Mouse (Mus musculus) adipocyte (in vitro differentiated cells): ENCODE data around the gene Gm49337.

ENCODE experiments used
- DNase-seq: peaks from one replicate; pipeline ENCODE4 v3.0.0-alpha.2; 2016; ENCODE audit warnings: low spot score

The Gm49337 gene

GRCm38 (mm10) chr4:116162142-116162541, 11.0 kb upstream of the Gm49337 start:
- DNase-seq, result no peak

- no peak for DNase-seq
Observed at GRCm38 (mm10) chr4:116164759-116165554, 8.2 kb upstream of the Gm49337 start.

GRCm38 (mm10) chr4:116165708-116166407, 7.3 kb upstream of the Gm49337 start:
- no peak for DNase-seq

- DNase-seq, result no peak
Observed at GRCm38 (mm10) chr4:116167404-116167803, 5.8 kb upstream of the Gm49337 start, which contains the start of gene Tspan1. TSS of gene Tspan1 (minus strand) at chr4:116167601.

- peak; percentile 65 for DNase-seq
Observed at GRCm38 (mm10) chr4:116168617-116169352, 4.4 kb upstream of the Gm49337 start.

GRCm38 (mm10) chr4:116169353-116169672, 3.9 kb upstream of the Gm49337 start:
- no peak for DNase-seq

GRCm38 (mm10) chr4:116173752-116174151, 568 bp downstream of the Gm49337 start:
- DNase-seq, result no peak

- peak; percentile 45 for DNase-seq
Observed at GRCm38 (mm10) chr4:116174466-116175116, 1.4 kb downstream of the Gm49337 start.

GRCm38 (mm10) chr4:116175136-116175535, 2.0 kb downstream of the Gm49337 start:
- no peak for DNase-seq

GRCm38 (mm10) chr4:116175711-116176542, 2.7 kb downstream of the Gm49337 start:
- DNase-seq, result no peak

GRCm38 (mm10) chr4:116176543-116176988, 3.4 kb downstream of the Gm49337 start:
- DNase-seq, result no peak

GRCm38 (mm10) chr4:116177140-116177539, 4.0 kb downstream of the Gm49337 start:
- DNase-seq, result peak; percentile 24

- no peak for DNase-seq
Observed at GRCm38 (mm10) chr4:116182079-116182478, 8.9 kb downstream of the Gm49337 start.

- DNase-seq, result no peak
Observed at GRCm38 (mm10) chr4:116182745-116183144, 9.6 kb downstream of the Gm49337 start.

- no peak for DNase-seq
Observed at GRCm38 (mm10) chr4:116185083-116185482, 11.9 kb downstream of the Gm49337 start.

- no peak for DNase-seq
Observed at GRCm38 (mm10) chr4:116192286-116192835, 19.2 kb downstream of the Gm49337 start.

- DNase-seq, result no peak
Observed at GRCm38 (mm10) chr4:116193583-116194383, 20.6 kb downstream of the Gm49337 start.

GRCm38 (mm10) chr4:116198422-116198821, 25.2 kb downstream of the Gm49337 start:
- no peak for DNase-seq

GRCm38 (mm10) chr4:116204422-116204821, 31.2 kb downstream of the Gm49337 start:
- no peak for DNase-seq

GRCm38 (mm10) chr4:116206531-116206930, 33.3 kb downstream of the Gm49337 start:
- DNase-seq, result no peak
